Mouse (Mus musculus) mesoderm, embryonic 11.5 days (tissue): ENCODE measurements at regions not wholly inside any gene's neighbourhood (a gene's known extent, or its start where the extent isn't known, plus 50 kb on each side); places are given as distances from the start of the nearest gene placed in this dataset.
"Not testable (repeated sequence)": the region's sequence is repeated elsewhere in the genome, so short reads cannot be mapped to it uniquely, and the experiment has no call there.

Experiments
- DNase-seq: peaks from one replicate; pipeline ENCODE4 v3.0.0-alpha.2; 2012; ENCODE audit warnings: low read depth, low spot score

DNA sequence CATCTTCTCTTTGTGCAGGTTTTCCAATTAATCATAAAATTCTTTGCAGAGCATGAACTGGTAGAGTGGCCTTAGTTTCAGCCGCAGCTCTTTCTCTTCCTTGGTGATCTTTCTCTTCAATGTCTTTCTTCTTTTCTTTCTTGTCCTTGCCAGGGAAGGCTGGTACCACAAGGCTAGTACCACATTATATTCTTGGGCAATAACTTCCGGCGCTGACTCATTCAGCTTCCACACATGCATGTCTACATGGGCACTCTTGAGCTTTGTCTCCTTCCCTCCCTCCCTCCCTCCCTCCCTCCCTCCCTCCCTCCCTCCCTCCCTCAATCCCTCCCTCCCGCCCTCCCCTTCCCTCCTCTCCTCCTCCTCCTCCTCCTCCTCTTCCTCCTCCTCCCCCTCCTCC, 98.1 kb upstream of the Pwp1 start:
- DNase-seq = not testable (repeated sequence)

DNA sequence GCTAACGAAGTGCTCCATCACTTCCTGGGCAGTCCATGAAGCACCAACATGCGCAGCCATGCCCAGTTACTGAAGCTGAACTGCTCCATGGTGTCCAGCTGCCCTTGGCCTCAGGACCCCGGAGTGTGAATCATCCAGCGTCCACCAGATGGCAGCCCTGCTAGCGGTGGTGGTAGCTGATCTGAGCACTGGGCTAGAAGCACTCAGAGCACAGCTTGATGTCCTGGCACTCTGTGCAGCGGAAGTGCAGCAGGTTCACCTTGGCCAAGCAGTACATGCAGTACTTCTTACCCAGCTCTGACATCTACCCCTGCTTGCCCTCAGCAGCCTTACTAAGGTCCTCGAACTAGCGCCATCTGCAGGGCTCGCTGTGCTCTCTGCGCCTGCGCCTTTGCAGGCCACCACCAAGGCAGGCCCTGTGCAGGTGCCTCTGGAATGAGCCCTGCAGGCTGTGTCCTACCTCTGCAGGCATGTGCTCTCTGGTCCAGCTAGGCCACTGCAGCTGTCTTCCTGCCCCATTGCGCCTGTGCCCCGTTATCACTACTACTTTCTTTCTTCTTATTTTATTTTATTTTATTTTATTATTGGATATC, 97.4 kb upstream of the Pwp1 start:
- not testable (repeated sequence) for DNase-seq

DNA sequence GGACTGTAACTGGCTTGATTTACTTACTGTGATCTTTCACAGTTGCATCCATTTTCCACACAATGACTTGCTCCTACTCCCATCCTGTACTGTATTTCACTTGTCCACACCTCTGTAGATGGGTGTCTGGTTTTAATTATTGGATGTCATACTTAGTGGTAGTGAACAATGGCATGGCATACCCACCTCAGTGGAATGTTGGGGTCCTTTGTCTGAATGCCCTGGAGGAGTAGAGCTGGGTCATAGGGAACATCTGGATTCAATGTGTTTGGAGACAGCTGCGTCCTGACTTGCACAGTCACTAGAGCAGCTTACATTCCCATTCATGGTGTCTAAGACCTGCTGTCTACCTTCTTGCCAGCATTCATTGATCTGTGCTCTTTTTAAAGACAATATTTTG, 91.5 kb upstream of the Pwp1 start:
- peak; percentile 52 for DNase-seq

DNA sequence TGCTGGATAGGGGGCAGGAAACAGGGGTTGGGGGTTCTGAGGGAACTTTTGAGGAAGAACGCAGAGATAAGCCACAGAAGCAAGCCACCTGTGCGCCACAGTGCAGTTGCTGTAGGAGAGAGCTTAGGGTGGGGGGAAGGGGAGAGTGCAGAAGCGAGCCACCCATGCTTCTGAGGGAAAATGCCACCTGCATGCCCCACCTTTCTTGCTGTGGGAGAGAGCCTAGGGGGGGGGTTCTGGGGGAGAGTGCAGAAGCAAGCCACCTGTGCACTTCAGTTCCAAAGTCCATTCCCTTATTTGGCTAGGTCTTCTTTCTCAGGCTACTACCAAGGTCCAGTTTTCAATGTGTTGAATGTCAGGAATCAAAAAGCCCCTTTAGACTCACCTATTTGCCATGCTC, 90.3 kb upstream of the Pwp1 start:
- DNase-seq = no peak

DNA sequence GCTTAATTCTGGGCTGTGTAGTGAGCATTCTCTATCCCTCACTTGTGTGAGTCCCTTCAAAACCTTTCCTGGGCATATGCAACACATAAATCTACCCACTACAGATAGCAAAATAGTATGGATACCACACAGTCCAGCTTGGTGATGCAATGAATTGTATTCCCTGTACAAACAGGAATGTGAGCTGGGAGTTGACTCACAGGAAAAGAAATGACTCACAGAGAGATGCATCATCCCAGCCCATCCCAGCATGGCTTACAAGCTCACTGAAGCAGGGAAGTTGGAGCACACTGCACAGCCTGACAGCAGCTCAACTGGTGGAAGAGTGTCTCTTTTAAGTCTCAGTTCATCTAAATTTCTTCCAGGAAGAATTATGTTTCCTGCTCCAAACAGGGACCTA, 89.7 kb upstream of the Pwp1 start:
- not testable (repeated sequence) for DNase-seq

GRCm38 (mm10) chr10:85741972-85742371, 87.3 kb upstream of the Pwp1 start:
- no peak for DNase-seq

GRCm38 (mm10) chr10:85745390-85745789, 83.9 kb upstream of the Pwp1 start:
- not testable (repeated sequence) for DNase-seq

GRCm38 (mm10) chr10:85745818-85746217, 83.5 kb upstream of the Pwp1 start:
- not testable (repeated sequence) for DNase-seq

GRCm38 (mm10) chr10:85749549-85749948, 79.7 kb upstream of the Pwp1 start:
- not testable (repeated sequence) for DNase-seq

DNA sequence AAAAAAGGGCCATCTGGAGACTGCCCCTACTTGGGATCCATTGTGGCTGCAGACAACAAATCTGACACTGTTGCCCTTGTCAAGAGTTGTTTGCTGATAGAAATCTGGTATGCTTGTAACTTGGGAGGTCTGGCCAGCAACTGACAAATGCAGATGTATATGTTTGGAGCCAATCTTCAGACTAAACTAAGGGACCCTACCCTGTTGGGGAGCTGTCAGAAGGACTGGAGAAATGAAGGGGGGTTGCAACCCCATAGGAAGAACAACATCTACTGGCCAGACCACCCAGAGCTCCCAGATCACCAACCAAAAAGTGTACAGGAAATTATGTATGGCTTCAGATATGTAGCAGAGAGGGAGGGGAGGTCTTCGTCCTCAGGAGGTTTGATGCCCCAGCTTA, 54.3 kb upstream of the Pwp1 start:
- DNase-seq = no peak
